Mouse (Mus musculus): Measurements from ENCODE around the gene Glod4.

The Glod4 gene

DNA sequence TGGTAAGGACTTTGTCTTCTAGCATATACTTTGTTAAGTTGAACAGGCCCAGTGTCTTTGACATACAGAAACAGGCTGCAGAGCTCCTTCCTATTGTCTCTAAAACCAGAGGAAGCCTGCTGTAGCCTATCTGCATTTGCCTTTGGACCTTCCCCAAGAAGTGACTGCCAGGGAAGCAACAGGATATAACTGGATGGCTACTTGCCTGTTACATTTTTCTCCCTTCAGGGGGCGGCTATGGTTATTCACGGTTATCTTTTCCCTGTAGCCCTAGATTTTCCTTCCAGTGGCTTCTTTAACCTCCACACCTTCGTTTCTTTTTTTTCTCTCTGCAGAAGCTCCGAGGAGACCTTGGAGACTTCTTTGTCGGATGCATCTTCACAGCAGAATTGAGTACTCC lies 36.7 kb downstream of the Glod4 start:
- no peak for DNase-seq (ENCODE audit: low spot score in 2 of 2)

DNA sequence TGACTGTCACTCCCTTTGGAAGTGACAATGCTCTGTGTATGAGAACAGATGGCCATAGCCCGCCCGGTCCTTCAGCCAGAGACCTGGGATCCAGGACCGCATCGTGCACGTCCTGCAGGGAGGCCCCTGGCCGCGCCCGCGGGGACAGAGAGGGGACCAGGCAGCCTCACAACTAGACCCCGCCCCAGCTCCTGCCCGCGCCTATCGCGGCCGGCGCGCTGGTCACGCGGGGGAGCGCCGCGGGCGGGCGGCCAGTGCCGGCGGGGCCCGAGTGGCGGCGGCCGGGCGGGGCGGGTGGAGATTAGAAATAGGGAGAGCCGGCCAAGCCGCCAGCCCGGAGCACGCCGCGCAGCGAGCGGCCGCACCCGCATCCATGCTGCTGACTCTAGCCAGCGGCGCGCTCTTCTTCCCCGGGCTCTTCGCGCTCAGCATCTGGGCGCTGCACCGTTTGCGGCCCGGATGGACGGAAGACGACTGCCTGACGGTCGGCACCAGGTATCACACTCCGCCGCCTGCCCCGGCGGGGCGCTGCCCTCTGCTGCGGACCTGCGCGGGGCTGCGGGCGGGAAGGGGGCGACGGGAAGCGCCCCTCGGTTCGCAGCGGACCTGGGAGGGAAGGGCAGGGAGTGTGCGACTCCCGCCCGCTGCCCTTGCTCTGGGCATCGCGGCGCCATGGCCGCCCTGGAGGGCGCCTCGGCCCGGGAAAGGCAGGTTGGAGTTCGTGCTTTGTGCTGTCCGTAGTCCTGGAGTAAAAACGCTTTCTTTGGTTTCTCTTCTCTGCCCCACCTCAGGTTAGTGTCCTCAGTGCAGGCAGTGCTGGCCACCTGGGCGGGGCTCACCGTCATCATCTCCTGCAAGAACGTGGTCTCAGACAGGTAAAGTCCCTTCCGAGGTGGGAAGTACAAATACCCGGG lies 41.5 kb downstream of the Glod4 start:
- DNase-seq (ENCODE audit: low spot score in 2 of 2): peak; percentile 76 to 89

DNA sequence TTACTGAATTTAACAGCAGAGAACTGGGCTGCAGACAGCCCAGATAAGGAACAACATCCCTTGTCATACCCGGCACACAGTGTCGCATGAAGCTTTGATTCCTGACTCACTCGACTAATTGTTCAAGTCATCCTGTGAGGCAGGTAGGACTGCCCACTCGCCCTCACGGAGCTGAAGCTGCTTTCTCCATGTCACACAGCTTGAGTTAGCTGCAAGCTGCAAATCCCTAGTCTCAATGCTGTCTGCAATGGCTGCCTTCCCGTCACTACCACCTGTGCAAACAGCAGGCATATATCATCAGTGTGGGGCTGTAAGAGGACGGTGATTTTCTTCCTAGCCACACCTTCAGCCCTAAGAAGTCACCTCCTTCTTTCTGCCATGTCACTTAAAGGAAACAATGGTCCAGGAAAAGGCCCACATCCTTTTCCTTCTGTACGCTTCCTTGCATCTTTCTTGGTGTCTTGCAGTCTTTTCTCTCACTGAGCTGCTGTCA lies 46.5 kb downstream of the Glod4 start:
- no peak for DNase-seq (ENCODE audit: low spot score in 2 of 2)

DNA sequence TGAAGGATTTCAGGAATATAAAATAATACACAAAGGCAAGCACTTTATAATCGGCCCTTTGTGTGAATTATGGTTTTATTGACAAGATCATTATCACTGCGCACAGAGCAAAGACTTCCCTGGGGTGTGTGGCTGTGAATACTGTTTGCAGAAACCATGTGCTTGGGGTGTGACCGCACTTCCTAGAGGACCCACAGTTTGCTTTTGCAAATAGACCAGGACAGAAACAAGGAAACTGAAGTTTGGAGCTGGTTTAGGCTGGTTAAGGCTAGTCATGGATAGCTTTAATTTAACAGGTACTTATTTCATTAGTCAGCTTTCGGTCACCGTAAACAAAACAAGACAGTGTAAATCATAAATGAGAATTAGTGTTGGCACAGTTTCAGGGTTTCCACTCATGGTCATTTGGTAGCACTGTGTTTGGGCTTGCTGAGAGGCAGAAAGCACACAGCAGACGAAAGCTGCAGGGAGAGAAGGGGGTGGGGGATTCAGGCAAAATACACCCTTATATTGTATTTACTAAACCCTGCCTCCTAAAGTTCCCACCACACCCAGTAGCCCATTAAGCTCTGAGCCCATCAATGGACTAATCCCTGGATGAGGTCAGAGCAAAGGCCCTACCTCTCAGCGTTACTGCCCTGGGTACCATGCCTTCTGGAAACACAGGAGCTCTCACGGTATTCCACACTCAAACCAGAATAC lies 47.1 kb downstream of the Glod4 start:
- DNase-seq (ENCODE audit: low spot score in 2 of 2): no peak

DNA sequence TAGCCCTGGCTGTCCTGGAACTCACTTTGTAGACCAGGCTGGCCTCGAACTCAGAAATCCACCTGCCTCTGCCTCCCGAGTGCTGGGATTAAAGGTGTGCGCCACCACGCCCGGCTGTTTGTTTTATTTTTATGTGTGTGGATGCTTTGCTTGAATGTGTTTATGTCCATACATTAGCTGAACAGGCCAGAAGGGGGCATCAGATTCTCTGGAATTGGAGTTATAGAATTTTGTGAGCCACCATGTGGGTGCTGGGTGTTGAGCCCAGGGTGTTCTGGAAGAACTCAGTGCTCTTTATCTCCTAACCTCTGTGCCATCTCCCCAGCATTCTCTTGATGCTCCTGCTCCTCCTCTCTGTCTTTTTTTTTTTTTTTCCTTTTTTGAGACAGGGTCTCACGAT lies 56.6 kb downstream of the Glod4 start:
- no peak for DNase-seq (ENCODE audit: low spot score in 2 of 2)

DNA sequence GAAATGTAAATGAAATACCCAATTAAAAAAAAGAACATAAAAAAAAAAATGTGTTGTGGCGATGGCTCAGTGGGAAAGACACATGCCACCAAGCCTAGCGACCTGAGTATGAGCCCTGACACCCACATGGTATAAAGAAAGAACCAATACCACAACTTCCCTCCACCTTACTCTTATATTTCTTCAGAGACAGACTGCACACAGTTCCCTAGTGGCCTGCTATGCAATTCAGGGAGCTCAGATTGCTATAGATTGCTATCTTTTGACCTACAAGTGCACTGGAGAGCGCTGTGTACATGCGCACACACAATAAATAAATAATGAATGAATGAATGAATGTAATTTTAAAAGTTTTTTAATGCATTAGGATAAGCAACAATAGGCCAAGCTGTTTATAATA lies 59.8 kb downstream of the Glod4 start:
- no peak for DNase-seq (ENCODE audit: low spot score in 2 of 2)

DNA sequence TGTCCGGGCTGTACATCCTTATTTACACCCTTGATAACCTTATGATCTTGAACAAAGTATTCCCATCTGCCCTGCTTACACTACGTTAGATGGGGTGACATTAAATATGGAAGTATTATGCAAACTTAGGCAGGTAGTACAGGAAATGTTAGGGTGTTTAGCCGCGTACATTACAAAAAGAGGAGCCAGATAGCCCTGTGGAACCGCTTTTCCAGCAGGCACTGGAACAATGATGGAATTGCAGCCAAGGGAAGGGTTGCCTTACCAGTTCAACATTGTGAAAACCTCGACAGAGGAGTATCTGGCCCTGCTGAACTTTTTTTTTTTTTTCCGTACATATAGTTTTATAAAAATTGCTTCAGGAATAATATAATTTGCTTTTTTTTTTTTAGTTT lies 63.4 kb downstream of the Glod4 start:
- DNase-seq (ENCODE audit: low spot score in 2 of 2): no peak

DNA sequence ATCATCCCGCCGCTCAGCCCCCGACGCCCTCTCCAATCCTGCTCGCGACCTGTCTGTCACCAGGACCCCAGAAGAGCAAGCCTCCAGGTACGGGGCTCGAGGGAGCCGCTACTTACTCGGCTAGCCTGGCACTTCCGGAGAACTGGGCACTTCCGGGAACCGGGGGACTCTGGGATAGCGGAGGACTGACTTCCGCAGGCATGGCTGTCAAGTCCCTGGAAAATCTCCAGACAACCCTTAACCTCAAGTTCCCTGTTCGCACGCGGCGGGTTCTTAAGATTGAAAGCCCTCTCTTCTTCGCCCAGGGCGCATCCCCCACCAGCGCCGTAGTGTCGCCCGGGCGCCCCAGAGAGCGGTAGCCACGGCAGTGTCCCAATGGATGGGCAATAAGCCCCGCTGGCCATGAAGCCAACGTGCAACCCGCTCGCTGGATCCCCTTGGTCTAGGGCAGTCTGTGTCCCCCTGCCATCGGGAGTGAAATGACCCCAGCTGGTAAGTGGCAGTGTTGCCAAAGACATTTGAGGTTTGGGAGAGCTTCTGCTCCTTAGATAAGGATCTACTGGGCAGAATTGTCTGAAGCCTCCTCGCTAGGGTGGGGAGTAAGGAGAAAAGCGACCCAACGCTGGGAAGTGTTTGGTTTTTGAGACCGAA lies 63.9 kb downstream of the Glod4 start, which contains the start of the genes Vps53 and Fam57a:
TSS of gene Vps53 (minus strand) at position 153 of the 651 bp plus-strand sequence.
TSS of gene Fam57a (plus strand) at position 177 of the 651 bp plus-strand sequence.
- DNase-seq (ENCODE audit: low spot score in 2 of 2): peak; percentile 83 to 89

DNA sequence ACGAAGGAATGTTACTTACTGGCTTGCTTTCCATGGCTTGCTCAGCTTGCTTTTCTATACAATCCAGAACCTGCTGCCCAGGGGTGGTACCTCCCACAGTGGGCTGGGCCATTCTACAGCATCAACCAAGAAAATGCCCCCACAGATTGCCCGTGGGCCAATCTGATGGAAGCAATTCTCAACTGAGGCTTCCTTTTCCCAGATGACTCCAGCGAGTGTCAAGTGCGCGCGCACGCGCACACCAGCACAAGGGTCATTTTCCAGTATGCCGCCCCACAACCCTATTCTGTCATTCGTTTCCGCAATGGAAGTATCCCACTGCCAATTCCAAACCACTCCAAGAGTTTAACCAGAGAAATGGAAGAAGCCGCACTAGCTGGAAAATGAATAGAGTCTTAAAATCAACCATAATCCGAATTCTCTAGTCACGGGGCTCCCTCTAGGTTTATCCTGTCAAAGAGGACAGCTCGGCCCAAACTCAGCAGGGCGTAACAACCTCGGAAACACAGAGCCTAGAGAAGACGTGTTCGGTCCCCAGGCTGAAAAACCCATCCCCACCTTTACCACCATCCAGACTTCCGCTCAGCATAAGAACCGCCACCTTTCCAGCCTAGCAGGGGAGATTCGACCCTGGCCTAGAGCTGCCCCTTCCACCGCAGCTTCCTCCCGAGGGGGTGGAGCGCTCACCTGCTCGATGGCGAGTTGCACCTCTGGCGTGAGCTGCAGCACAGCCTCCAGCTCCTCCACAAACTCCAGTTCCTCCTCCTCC lies 64.6 kb downstream of the Glod4 start:
- DNase-seq (ENCODE audit: low spot score in 2 of 2): peak in 1 of 2 experiments; percentile 20

DNA sequence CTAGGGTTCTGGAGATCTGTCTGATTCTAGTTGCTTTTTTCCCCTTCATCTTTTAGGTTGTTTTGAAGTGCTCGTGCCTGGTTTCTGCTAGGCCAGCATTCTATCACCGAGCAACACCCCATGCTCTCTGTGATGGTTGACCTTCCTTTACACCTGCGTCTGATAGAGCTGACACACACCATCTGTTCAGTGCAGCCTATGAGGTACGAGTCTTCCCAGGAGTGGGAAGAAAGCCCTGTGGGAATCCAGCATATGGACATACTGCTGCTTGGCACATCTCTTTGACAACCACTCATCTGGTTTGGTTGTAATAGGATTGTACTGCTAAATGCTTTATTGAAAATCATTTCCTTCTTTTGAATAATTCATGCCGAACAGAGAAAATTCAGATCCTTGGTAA lies 73.3 kb downstream of the Glod4 start:
- DNase-seq (ENCODE audit: low spot score in 2 of 2): no peak

DNA sequence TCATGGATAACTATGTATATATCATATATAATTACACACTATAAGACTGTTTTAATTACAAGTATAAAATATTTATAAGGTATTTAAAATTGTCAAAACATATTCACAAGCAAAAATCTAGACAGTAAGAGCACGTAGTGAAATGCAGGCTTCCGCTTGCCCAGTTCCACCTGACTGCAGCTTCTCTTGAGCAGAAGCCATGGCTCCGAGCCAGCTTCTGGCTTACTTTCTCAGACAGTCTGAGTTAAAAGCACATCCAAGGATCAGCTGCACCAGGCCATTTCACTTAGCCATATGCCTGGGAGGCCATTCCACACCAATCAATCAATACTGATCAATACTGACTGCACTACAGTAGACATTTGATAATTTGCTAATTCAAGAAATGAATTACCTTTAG lies 74.5 kb downstream of the Glod4 start:
- no peak for DNase-seq (ENCODE audit: low spot score in 2 of 2)

DNA sequence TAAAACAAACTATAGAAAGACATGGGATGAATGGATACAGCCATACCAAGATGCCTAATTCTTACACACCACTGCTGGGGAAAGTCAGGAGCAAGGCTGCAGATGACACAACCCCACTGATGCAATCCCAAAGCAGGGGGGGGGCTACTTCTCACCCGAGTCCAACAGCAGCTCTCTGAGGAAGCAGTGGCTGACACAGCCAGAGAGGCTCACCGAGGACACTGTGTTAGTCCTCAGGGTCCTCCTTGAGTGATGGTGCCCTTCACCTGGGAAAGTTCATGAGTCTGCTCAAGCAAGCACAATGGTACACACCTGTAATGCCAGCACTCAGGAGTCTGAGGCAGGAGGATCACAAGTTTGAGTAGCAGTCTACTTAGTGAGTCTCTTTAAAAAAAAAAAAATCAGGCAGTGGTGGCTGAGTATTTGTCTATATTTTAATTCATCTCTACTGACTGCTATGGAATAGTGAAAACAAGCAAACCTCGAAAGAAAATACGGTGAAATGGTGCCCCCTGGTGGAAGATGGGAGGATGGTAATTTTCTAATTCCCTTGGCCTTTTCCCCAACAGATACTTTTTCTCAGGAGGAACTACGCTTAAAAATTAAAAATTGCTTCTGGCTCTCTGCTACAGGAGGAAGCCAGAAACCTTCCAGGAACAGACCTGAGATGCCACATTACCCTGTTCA lies 76.3 kb downstream of the Glod4 start:
- DNase-seq (ENCODE audit: low spot score in 2 of 2): peak; percentile 57 to 84

DNA sequence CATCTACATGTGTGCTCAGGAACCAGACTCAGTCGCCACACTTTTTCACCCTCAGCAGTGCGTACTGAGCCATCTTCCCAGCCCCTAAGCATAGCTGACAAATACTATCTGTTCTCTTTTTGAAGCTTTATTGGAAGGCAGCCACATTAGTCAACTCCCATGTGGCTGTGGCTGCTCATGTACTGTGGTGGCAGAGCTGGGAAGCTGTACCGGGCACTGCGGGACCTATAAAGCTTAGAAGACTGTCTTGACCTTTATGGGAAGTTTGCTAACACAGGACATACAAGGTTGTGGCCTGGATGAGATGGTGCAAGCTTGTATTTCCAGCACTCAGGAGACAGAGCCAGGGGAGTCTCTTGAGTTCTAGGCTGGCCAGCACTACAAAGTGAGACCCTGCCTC lies 76.9 kb downstream of the Glod4 start:
- DNase-seq (ENCODE audit: low spot score in 2 of 2): no peak

DNA sequence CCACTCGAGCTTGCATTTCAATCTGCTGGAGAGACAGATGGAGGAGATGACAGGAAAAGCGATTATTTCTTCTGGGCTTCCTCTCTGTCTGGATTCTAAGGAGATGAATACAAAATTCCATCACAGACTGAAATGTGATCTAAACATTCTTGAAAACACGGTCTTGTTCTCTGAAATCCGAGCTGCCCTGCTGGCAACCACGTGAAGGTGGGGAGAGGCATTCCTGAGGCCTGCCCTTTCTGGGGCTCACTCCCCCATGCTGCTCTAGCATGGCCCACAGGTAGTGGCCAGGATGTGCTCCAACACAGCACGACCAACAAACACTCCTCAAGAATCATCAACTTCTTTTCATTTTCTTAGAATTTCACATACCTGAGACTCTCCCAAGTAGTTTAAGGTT lies 83.3 kb downstream of the Glod4 start:
- DNase-seq (ENCODE audit: low spot score in 2 of 2): no peak

DNA sequence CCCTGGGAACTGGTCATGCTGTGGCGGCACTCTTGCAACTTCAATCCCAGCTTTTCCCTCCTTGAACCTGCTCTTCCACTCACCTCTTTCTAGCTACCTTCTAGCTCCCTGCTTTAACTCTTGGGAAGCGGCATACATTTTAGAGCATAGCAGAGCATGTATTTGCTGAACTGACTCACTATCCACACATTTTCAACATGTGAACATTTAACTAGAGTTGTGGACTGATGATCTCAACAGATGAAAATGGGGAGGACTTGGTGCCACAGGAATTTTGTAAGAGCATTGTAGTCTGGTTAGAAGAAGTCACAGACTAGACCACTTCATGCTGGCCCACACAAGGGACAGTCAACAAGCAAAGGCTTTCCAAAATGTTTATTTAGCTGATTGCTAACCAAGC lies 85.2 kb downstream of the Glod4 start:
- no peak for DNase-seq (ENCODE audit: low spot score in 2 of 2)

DNA sequence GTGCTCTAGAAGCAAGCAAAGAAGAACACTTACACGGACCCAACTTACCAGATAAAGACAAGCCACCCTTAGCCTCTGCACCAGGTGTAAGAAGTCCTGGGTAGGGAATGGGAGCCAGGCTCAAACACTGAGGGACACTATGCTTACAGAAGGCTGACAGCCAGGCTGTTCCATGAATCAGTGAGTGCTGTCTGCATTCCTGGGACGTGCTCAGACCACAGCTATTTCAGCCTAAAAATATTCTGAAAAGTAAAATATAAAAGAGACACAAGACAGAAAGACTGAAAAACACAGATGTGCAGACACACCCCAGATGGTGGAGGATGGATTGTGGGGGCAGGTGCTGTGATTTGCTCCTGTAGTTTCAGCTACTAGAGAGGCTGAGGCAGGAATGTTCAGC lies 88.7 kb downstream of the Glod4 start:
- no peak for DNase-seq (ENCODE audit: low spot score in 2 of 2)

DNA sequence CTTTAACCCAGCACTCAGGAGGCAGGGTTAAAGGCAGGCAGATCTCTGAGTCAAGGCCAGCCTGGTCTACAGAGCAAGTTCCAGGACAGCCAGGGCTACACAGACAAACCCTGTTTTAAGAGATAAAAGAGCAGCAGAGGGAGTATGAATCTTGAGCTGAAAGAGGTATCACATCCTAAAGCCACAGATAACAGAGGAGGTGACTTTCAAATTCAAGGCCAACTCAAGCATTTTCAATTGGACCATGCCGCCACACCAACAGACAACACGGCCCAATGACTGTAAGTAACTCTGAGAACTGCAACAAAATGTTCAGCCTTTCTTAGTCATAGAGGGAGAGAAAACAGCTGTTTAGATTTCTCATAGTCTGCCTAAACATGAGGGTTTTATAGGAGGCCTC lies 89.3 kb downstream of the Glod4 start:
- no peak for DNase-seq (ENCODE audit: low spot score in 2 of 2)

DNA sequence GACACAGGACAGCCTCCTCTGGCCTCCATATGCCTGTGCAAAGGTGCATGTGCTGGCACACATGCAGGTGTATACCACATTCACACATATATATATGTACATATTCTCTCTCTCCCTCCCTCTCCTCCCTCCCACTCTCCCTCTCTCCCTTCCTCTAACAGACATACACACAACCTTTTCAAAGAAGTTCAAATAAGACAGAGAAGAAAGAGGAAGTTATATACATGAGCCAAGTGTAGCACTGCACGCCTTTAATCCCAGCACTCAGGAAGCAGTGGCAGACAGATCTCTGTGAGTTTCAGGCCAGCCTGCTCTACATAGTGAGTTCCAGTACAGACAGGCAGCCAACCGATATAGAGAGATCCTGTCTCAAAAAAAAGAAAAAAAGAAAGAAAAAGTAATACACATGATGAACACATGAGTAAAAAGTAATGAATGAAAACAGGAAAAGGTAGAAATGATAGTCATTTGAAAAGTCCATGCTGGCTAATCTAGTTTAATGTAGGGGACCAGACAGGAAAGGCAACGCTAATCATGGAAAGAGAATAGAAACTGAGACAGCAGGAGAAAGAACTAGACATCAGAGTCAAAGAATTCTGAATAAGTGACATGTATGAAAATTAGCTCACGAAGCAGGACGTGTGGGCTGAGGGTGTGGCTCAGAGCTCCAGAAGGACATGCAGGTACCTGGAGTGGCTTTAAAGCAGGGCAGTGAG lies 90.1 kb downstream of the Glod4 start:
- DNase-seq (ENCODE audit: low spot score in 2 of 2): no peak

DNA sequence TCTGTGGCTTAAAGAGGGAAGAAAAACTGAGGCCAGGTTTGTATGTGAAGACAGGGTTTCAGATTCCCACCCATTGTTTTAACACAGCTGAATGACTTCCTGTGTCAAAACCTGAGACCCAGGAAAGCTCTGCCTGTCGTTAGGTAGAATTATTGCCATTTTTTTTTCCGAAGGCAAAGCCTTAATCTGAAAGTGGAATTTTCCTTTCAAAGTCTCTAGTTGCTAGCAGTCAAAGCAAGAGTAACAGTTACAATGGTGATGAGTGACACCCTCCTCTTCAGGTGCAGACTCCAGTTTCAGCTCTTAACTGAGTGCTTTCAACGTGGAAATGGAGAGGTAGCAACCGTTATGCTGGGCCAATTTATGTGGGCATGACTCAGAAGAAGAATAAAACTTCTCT lies 92.5 kb downstream of the Glod4 start:
- DNase-seq (ENCODE audit: low spot score in 2 of 2): no peak

All from spleen, postnatal 4 days (tissue).